Mouse (Mus musculus): Measurements from ENCODE around the gene Scand1. TPM values are rescaled to one million over a fixed set of nuclear protein-coding genes. Genes with fewer than 3 reads are reported as not detected.
A peak's percentile ranks its signal among the peaks of the same experiment; 100 is the strongest.

Scand1 gene
- total RNA-seq, 2 experiments from 2014 or later, result 83.0 to 88.0 TPM

GRCm38 (mm10) chr2:156310455-156310854, 2.0 kb downstream of the Scand1 start:
- DNase-seq, result no peak
- intact Hi-C loops (cut with DNase I), result loop anchor here (2.0 kb wide), 1 partner anchor 82 kb away; no protein-coding TSS in a partner anchor

- intact Hi-C loops (cut with DNase I), result loop anchor here (2.0 kb wide), 1 partner anchor 83 kb away; no protein-coding TSS in a partner anchor
- no peak for DNase-seq
These were observed 2.6 kb downstream of the Scand1 start for GRCm38 (mm10) chr2:156309948-156310347.

- intact Hi-C loops (cut with DNase I), result no loop called here
- DNase-seq, result peak in 1 of 2 experiments; percentile 10
These were observed 5.2 kb downstream of the Scand1 start for GRCm38 (mm10) chr2:156307261-156307660.

- DNase-seq, result no peak
- intact Hi-C loops (cut with DNase I), result no loop called here
These were observed 6.7 kb downstream of the Scand1 start for GRCm38 (mm10) chr2:156305818-156306217.

- intact Hi-C loops (cut with DNase I), result no loop called here
These were observed 8.2 kb downstream of the Scand1 start for GRCm38 (mm10) chr2:156304351-156304750.

GRCm38 (mm10) chr2:156302063-156302462, 10.4 kb downstream of the Scand1 start:
- DNase-seq, result no peak
- intact Hi-C loops (cut with DNase I), result no loop called here

More at GRCm38 (mm10) chr2:156304351-156304750, 8.2 kb downstream of the Scand1 start:
- DNase-seq, result no peak

- intact Hi-C loops (cut with DNase I), result no loop called here
- DNase-seq, result no peak
These were observed 14.0 kb downstream of the Scand1 start for GRCm38 (mm10) chr2:156298458-156298857.

GRCm38 (mm10) chr2:156297653-156298052, 14.9 kb downstream of the Scand1 start:
- peak; percentile 39 to 44 for DNase-seq
- intact Hi-C loops (cut with DNase I), result no loop called here

GRCm38 (mm10) chr2:156296190-156296589, 16.3 kb downstream of the Scand1 start:
- intact Hi-C loops (cut with DNase I), result no loop called here
- no peak for DNase-seq

GRCm38 (mm10) chr2:156295601-156296063, 16.9 kb downstream of the Scand1 start:
- DNase-seq, result no peak
- intact Hi-C loops (cut with DNase I), result no loop called here

- intact Hi-C loops (cut with DNase I), result no loop called here
- DNase-seq, result no peak
These were observed 20.5 kb downstream of the Scand1 start for GRCm38 (mm10) chr2:156291998-156292397.

- intact Hi-C loops (cut with DNase I), result loop anchor here (10.0 kb wide), 1 partner anchor 445 kb away; no protein-coding TSS in a partner anchor
- DNase-seq, result no peak
These were observed 22.8 kb downstream of the Scand1 start for GRCm38 (mm10) chr2:156289552-156290160.

- intact Hi-C loops (cut with DNase I), result loop anchor here (10.0 kb wide), 1 partner anchor 443 kb away; no protein-coding TSS in a partner anchor
- DNase-seq, result no peak
These were observed 24.3 kb downstream of the Scand1 start for GRCm38 (mm10) chr2:156288222-156288621.

- intact Hi-C loops (cut with DNase I), result loop anchor here (10.0 kb wide), 1 partner anchor 442 kb away; no protein-coding TSS in a partner anchor
- no peak for DNase-seq
These were observed 25.8 kb downstream of the Scand1 start for GRCm38 (mm10) chr2:156286733-156287132.

GRCm38 (mm10) chr2:156285161-156285560, 27.3 kb downstream of the Scand1 start:
- no peak for DNase-seq
- intact Hi-C loops (cut with DNase I), result loop anchor here (10.0 kb wide), 1 partner anchor 440 kb away; no protein-coding TSS in a partner anchor

- DNase-seq, result no peak
- intact Hi-C loops (cut with DNase I), result loop anchor here (10.0 kb wide), 1 partner anchor 436 kb away; no protein-coding TSS in a partner anchor
These were observed 31.3 kb downstream of the Scand1 start for GRCm38 (mm10) chr2:156281227-156281626.

GRCm38 (mm10) chr2:156278226-156279017, 34.1 kb downstream of the Scand1 start:
- peak; percentile 78 to 82 for DNase-seq
- intact Hi-C loops (cut with DNase I), result loop anchor here (2.0 kb wide), 2 partner anchors 98 to 316 kb away; partner anchors contain the start of gene Rbm39

- DNase-seq, result no peak
- intact Hi-C loops (cut with DNase I), result no loop called here
These were observed 40.0 kb downstream of the Scand1 start for GRCm38 (mm10) chr2:156272553-156272952.

GRCm38 (mm10) chr2:156267636-156268035, 44.9 kb downstream of the Scand1 start:
- intact Hi-C loops (cut with DNase I), result no loop called here
- no peak for DNase-seq

GRCm38 (mm10) chr2:156263204-156263893, 49.2 kb downstream of the Scand1 start:
- no peak for DNase-seq
- intact Hi-C loops (cut with DNase I), result no loop called here

Measured in heart, postnatal 36 days (tissue).